Mouse (Mus musculus): ENCODE results near the gene Olfr1359. TPM values are rescaled to one million over a fixed set of nuclear protein-coding genes. Genes with fewer than 3 reads are reported as not detected.

Olfr1359 gene
- not detected in 2 replicates for polyA plus RNA-seq (2015; fragmentation: Nextera tagmentation; extraction: Ambion mirVana)

DNA sequence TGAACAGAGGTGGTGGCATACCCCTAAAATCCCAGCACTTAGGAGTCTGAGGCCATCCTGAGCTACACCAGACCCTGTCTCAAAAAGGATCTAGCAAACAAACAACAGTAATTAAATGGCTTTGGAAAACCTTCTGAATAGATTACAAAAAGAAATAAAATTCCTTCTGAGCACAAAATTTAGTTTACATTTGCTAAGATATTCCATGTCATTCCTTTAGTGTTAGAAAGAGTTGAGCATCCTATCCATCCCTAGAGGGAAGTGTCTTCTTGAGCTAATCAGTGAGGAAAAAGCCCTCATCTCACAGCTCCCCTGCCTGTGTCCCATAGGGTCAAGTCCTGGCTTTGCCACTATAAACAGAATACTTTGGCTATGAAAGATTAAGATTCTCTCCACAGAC is at the start of gene Olfr1359:
Olfr1359 (plus strand) TSS at position 301 of the 400 bp plus-strand sequence.

DNA sequence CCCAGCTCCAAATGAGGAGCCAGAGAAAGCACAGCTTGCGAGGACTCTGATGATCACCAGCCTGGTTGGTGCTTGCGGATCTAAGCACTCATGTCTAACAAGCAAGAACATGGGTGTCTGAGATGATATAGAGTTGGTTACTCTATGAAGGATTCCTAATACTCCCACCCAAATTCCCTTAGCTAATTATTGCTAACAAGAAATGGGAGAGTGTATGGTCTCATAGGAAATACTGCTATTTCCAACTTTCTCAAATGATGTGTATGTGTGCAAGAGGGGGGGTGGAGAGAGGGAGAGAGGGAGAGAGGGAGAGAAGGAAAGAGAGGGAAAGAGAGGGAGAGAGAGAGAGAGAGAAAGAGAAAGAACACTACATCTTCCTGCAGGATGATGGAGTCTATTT is 34.6 kb upstream of the Olfr1359 start, which contains the start of gene Olfr1361:
Olfr1361 (minus strand) TSS at position 101 of the 400 bp plus-strand sequence.

DNA sequence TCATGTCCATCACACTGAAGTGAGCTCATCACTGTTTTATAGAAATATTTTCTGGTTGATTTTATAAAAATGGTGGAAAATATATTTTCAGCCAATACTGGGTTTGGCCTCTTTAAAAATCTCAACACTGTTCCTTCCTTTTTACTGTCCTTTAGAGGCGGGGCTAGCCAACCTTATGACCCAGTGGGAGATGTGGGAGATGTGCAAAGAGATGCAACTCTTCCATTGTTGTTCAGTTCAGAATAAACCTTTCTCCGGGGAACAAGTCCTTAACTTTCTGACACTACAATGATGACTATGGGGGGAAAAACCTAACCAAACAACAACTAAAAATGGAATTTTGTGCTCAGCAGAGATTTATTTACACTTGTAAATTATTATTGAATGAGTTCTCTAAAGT is 20.6 kb upstream of the Olfr1359 start, which contains the start of gene Olfr1360:
Olfr1360 (minus strand) TSS at position 101 of the 400 bp plus-strand sequence.

DNA sequence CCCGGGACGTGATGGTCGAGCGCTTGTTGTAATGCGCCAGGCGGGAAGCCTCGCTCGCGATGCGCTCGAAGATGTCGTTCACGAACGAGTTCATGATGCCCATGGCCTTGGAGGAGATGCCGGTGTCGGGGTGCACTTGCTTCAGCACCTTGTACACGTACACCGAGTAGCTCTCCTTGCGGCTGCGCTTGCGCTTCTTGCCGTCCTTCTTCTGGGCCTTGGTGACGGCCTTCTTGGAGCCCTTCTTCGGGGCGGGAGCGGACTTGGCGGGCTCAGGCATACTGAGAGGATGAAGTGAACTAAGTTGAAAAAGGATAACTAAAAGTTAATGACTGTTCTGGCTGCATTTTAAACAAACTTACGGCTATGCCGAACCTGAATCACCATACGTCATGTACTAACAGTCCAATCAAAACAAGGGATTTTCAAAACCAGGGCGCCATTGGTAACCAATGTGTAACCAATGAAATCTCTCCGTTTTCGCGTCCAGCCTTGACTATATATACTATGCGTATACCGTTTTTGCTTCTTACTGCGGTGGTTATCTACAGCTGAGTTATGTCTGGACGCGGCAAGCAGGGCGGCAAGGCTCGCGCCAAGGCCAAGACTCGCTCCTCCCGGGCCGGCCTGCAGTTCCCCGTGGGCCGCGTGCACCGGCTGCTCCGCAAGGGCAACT is 18.1 kb downstream of the Olfr1359 start, which contains the start of the genes Hist1h2bl and Hist1h2ai:
Hist1h2bl (minus strand) TSS at position 280 of the 676 bp plus-strand sequence.
Hist1h2ai (plus strand) TSS at position 559 of the 676 bp plus-strand sequence.

DNA sequence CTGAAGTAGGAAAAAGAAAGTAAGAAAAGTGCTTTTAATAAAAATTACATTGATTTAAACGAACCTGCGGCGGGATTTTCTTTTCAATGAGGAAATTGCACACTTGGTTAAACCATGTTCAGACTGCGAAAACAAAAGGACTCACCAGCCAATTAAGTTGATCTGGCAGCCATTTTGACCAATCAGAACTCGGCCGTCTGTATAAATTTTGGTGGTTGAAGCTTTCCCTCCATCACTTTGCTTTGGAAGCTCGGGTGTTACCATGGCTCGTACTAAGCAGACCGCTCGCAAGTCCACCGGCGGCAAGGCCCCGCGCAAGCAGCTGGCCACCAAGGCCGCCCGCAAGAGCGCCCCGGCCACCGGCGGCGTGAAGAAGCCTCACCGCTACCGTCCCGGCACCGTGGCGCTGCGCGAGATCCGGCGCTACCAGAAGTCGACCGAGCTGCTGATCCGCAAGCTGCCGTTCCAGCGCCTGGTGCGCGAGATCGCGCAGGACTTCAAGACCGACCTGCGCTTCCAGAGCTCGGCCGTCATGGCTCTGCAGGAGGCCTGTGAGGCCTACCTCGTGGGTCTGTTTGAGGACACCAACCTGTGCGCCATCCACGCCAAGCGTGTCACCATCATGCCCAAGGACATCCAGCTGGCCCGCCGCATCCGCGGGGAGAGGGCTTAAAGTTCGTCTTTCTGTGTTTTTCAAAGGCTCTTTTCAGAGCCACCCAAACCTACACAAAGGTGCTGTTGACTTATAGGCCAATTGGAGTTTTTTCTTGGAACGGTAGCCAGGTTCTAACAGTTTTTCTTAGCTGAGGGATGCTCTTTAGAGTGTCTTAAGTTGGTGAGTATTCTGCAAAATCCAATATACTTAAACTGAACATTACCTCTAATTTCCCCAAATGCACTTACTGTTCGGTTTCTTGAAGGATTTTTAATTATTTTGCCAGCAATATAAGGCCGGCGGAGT is 19.8 kb downstream of the Olfr1359 start, which contains the start of gene Hist1h3h:
Hist1h3h (plus strand) TSS at position 263 of the 961 bp plus-strand sequence.

DNA sequence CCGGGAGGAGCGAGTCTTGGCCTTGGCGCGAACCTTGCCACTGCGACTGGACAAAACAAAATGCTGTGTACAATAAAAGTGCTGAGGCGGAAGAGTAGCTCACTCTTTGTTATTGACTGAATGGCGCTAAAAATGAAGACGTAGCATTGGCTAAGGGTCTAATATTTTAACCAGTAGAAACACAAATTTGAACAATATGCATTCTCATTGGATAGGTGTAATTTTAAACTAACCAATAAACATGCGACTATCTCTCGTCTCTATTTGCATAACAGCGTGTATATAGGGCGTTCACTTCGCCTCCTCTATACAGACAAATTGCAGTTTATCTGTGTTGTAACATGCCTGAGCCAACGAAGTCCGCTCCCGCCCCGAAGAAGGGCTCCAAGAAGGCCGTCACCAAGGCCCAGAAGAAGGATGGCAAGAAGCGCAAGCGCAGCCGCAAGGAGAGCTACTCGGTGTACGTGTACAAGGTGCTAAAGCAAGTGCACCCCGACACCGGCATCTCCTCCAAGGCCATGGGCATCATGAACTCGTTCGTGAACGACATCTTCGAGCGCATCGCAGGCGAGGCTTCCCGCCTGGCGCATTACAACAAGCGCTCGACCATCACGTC is 24.0 kb downstream of the Olfr1359 start, which contains the start of gene Hist1h2bm:
Hist1h2bm (plus strand) TSS at position 288 of the 616 bp plus-strand sequence.

DNA sequence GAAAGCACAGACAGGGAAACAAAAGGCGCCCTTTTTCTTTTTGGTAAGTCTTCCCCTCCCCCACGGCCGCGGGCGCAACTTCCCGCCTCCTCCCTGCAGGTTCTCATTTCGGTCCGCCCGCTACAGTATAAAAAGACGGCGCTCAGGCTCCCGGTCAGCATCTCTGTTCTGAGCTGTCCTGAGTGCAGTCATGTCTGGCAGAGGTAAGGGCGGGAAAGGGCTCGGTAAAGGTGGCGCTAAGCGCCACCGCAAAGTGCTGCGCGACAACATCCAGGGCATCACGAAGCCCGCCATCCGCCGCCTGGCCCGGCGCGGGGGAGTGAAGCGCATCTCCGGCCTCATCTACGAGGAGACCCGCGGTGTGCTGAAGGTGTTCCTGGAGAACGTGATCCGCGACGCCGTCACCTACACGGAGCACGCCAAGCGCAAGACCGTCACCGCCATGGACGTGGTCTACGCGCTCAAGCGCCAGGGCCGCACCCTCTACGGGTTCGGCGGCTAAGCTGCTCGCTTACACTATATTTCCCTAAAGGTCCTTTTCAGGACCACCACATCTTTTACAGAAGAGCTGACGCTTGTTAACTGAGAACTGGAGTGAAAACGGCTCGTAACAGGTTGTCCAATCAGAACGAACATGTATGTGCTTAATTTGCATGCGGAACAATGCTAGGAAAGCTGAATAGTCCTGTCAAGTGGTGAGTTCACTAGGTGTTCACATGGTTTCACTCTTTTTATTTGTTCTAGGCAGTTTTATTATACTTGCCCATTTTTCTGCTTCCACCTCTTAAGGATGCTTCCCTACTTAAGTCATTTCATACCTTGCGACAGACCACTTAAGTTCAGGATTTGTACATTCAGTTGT is 37.2 kb downstream of the Olfr1359 start, which contains the start of gene Hist1h4j:
Hist1h4j (plus strand) TSS at position 159 of the 862 bp plus-strand sequence.

DNA sequence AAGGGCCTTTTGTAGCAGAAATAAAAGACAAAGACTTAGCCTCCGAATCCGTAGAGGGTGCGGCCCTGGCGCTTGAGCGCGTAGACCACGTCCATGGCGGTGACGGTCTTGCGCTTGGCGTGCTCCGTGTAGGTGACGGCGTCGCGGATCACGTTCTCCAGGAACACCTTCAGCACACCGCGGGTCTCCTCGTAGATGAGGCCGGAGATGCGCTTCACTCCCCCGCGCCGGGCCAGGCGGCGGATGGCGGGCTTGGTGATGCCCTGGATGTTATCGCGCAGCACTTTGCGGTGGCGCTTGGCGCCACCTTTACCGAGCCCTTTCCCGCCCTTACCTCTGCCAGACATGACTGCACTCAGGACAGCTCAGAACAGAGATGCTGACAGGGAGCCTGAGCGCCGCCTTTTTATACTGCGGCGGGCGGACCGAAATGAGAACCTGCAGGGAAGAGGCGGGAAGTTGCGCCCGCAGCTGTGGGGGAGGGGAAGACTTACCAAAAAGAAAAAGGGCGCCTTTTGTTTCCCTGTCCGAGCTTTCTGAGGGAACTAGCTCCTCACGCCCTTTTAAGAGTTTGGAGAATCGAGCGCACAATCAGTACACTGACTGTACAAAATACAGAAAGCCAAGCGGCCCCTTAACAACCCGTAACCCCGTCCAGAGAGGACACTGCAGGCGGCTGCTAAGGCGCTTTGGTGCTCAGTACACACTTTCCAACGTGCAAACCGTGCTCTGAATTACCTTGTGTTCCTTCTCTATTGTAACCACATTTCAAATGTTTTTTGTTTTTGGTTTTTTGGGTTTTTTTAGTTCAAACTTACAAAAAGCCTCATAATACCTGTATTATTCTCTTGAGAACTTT is 52.5 kb downstream of the Olfr1359 start, which contains the start of gene Hist1h4k:
Hist1h4k (minus strand) TSS at position 347 of the 859 bp plus-strand sequence.

DNA sequence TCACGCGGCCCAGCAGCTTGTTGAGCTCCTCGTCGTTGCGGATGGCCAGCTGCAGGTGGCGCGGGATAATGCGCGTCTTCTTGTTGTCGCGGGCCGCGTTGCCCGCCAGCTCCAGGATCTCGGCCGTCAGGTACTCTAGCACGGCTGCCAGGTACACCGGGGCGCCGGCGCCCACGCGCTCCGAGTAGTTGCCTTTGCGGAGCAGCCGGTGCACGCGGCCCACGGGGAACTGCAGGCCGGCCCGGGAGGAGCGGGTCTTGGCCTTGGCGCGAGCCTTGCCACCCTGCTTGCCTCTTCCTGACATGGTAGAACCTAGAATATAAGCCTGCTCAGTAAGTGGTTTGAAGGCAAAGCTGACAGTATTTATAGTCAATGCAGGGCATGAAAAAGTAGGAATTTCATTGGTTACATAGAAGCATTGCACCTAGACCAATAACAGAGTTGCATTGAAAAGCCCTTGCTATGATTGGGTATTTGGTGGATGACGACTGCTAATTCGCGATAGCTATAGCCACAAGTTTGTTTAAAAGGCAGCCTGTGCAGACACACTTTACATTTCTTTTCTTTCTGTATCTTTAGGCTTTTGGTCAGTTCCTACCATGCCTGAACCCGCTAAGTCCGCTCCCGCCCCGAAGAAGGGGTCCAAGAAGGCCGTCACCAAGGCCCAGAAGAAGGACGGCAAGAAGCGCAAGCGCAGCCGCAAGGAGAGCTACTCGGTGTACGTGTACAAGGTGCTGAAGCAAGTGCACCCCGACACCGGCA is 55.8 kb downstream of the Olfr1359 start, which contains the start of the genes Hist1h2ak and Hist1h2bn:
Hist1h2ak (minus strand) TSS at position 304 of the 762 bp plus-strand sequence.
Hist1h2bn (plus strand) TSS at position 600 of the 762 bp plus-strand sequence.

Small RNA genes within 50 kb of the gene (microRNA-seq; reads per million reads assigned to microRNA genes)
- not detected for gene Gm44357
- not detected for gene Gm44367
- gene Gm44454 = not detected

Other genes starting within 250 kb of the Olfr1359 start
- gene Zscan26, start 244.4 kb upstream of the Olfr1359 start, polyA plus RNA-seq (2015; fragmentation: Nextera tagmentation; extraction: Ambion mirVana) = 20.9 and 22.4 TPM in 2 replicates
- gene Nkapl, start 229.6 kb upstream of the Olfr1359 start, polyA plus RNA-seq (2015; fragmentation: Nextera tagmentation; extraction: Ambion mirVana) = 3.3 and 4.2 TPM in 2 replicates
- gene Zkscan4, start 219.2 kb upstream of the Olfr1359 start, polyA plus RNA-seq (2015; fragmentation: Nextera tagmentation; extraction: Ambion mirVana) = 7.6 and 9.4 TPM in 2 replicates
- gene Gm10065, start 218.7 kb upstream of the Olfr1359 start, polyA plus RNA-seq (2015; fragmentation: Nextera tagmentation; extraction: Ambion mirVana) = not detected in 2 replicates
- gene AK157302, start 202.9 kb upstream of the Olfr1359 start, polyA plus RNA-seq (2015; fragmentation: Nextera tagmentation; extraction: Ambion mirVana) = 0.37 and 0.65 TPM in 2 replicates
- 9.1 and 11.5 TPM in 2 replicates for gene Gm11273, start 196.7 kb upstream of the Olfr1359 start, polyA plus RNA-seq (2015; fragmentation: Nextera tagmentation; extraction: Ambion mirVana)
- 3.5 and 4.0 TPM in 2 replicates for gene Zkscan8, start 167.0 kb upstream of the Olfr1359 start, polyA plus RNA-seq (2015; fragmentation: Nextera tagmentation; extraction: Ambion mirVana)
- 0.14 and 0.17 TPM in 2 replicates for gene Olfr1366, start 155.3 kb upstream of the Olfr1359 start, polyA plus RNA-seq (2015; fragmentation: Nextera tagmentation; extraction: Ambion mirVana)
- 0.09 and 0.11 TPM in 2 replicates for gene Olfr1535, start 138.2 kb upstream of the Olfr1359 start, polyA plus RNA-seq (2015; fragmentation: Nextera tagmentation; extraction: Ambion mirVana)
- not detected in 2 replicates for gene Olfr1364, start 116.4 kb upstream of the Olfr1359 start, polyA plus RNA-seq (2015; fragmentation: Nextera tagmentation; extraction: Ambion mirVana)
- gene Olfr1362, start 84.1 kb upstream of the Olfr1359 start, polyA plus RNA-seq (2015; fragmentation: Nextera tagmentation; extraction: Ambion mirVana) = not detected in 2 replicates
- gene Olfr11, start 55.6 kb upstream of the Olfr1359 start, polyA plus RNA-seq (2015; fragmentation: Nextera tagmentation; extraction: Ambion mirVana) = not detected in 2 replicates
- gene Olfr1361, start 34.7 kb upstream of the Olfr1359 start, polyA plus RNA-seq (2015; fragmentation: Nextera tagmentation; extraction: Ambion mirVana) = not detected in 2 replicates
- not detected in 2 replicates for gene Olfr1360, start 20.7 kb upstream of the Olfr1359 start, polyA plus RNA-seq (2015; fragmentation: Nextera tagmentation; extraction: Ambion mirVana)
- gene Hist1h2bl, start 18.0 kb downstream of the Olfr1359 start, polyA plus RNA-seq (2015; fragmentation: Nextera tagmentation; extraction: Ambion mirVana) = not detected in 2 replicates
- 2.3 and 6.6 TPM in 2 replicates for gene Hist1h2ai, start 18.3 kb downstream of the Olfr1359 start, polyA plus RNA-seq (2015; fragmentation: Nextera tagmentation; extraction: Ambion mirVana)
- gene Hist1h3h, start 19.5 kb downstream of the Olfr1359 start, polyA plus RNA-seq (2015; fragmentation: Nextera tagmentation; extraction: Ambion mirVana) = 0.86 TPM in 1 of 2 replicates, not detected in the other
- 0.49 TPM in 1 of 2 replicates, not detected in the other for gene Hist1h2bm, start 23.9 kb downstream of the Olfr1359 start, polyA plus RNA-seq (2015; fragmentation: Nextera tagmentation; extraction: Ambion mirVana)
- 0.21 TPM in 1 of 2 replicates, not detected in the other for gene Hist1h4j, start 37.0 kb downstream of the Olfr1359 start, polyA plus RNA-seq (2015; fragmentation: Nextera tagmentation; extraction: Ambion mirVana)
- 1.3 and 1.8 TPM in 2 replicates for gene Hist1h4k, start 52.4 kb downstream of the Olfr1359 start, polyA plus RNA-seq (2015; fragmentation: Nextera tagmentation; extraction: Ambion mirVana)
- 3.2 and 4.2 TPM in 2 replicates for gene Hist1h2ak, start 55.7 kb downstream of the Olfr1359 start, polyA plus RNA-seq (2015; fragmentation: Nextera tagmentation; extraction: Ambion mirVana)
- 0.58 TPM in 1 of 2 replicates, not detected in the other for gene Hist1h2bn, start 56.0 kb downstream of the Olfr1359 start, polyA plus RNA-seq (2015; fragmentation: Nextera tagmentation; extraction: Ambion mirVana)
- 2.4 and 2.9 TPM in 2 replicates for gene Hist1h1b, start 82.5 kb downstream of the Olfr1359 start, polyA plus RNA-seq (2015; fragmentation: Nextera tagmentation; extraction: Ambion mirVana)
- 12.2 and 12.5 TPM in 2 replicates for gene Hist1h3i, start 85.3 kb downstream of the Olfr1359 start, polyA plus RNA-seq (2015; fragmentation: Nextera tagmentation; extraction: Ambion mirVana)
- 2.3 and 3.8 TPM in 2 replicates for gene Hist1h2an, start 89.1 kb downstream of the Olfr1359 start, polyA plus RNA-seq (2015; fragmentation: Nextera tagmentation; extraction: Ambion mirVana)
- gene Hist1h2bp, start 89.3 kb downstream of the Olfr1359 start, polyA plus RNA-seq (2015; fragmentation: Nextera tagmentation; extraction: Ambion mirVana) = 0.71 TPM in 1 of 2 replicates, not detected in the other
- gene Hist1h2bq, start 112.1 kb downstream of the Olfr1359 start, polyA plus RNA-seq (2015; fragmentation: Nextera tagmentation; extraction: Ambion mirVana) = 1.8 and 3.8 TPM in 2 replicates
- not detected in 2 replicates for gene Hist1h2ao, start 112.4 kb downstream of the Olfr1359 start, polyA plus RNA-seq (2015; fragmentation: Nextera tagmentation; extraction: Ambion mirVana)
- gene Hist1h4m, start 113.6 kb downstream of the Olfr1359 start, polyA plus RNA-seq (2015; fragmentation: Nextera tagmentation; extraction: Ambion mirVana) = not detected in 2 replicates
- gene Hist1h4n, start 134.1 kb downstream of the Olfr1359 start, polyA plus RNA-seq (2015; fragmentation: Nextera tagmentation; extraction: Ambion mirVana) = 2.5 and 3.3 TPM in 2 replicates
- 265 and 280 TPM in 2 replicates for gene Hist1h2ap, start 135.4 kb downstream of the Olfr1359 start, polyA plus RNA-seq (2015; fragmentation: Nextera tagmentation; extraction: Ambion mirVana)
- 1.7 and 4.2 TPM in 2 replicates for gene Hist1h2br, start 135.6 kb downstream of the Olfr1359 start, polyA plus RNA-seq (2015; fragmentation: Nextera tagmentation; extraction: Ambion mirVana)
- 5.3 and 6.1 TPM in 2 replicates for gene Zfp184, start 247.0 kb downstream of the Olfr1359 start, polyA plus RNA-seq (2015; fragmentation: Nextera tagmentation; extraction: Ambion mirVana)

All from neural tube, postnatal 0 days (tissue).